Mouse (Mus musculus): ENCODE measurements around the gene Acap1.

Acap1 gene

GRCm38 (mm10) chr11:69846198-69846680 is 49.1 kb downstream of the Acap1 start, which contains the start of gene Plscr3:
Gene Plscr3, plus strand, starts transcription at chr11:69846376.
- intact Hi-C loops (cut with DNase I) = no loop called here

GRCm38 (mm10) chr11:69838714-69839104 is 56.6 kb downstream of the Acap1 start:
- intact Hi-C loops (cut with DNase I) = loop anchor here (5.0 kb wide), 1 partner anchor 36 kb away; the partner anchor contains the start of gene Fgf11

GRCm38 (mm10) chr11:69837952-69838713 is 57.2 kb downstream of the Acap1 start, which contains the start of gene Tmem256:
Gene Tmem256, plus strand, starts transcription at chr11:69838514.
- intact Hi-C loops (cut with DNase I) = loop anchor here (5.0 kb wide), 1 partner anchor 36 kb away; the partner anchor contains the start of gene Fgf11

- intact Hi-C loops (cut with DNase I) = loop anchor here (5.0 kb wide), 1 partner anchor 35 kb away; the partner anchor contains the start of gene Fgf11
These were observed 57.8 kb downstream of the Acap1 start, which contains the start of gene Nlgn2 for GRCm38 (mm10) chr11:69837604-69837951. Gene Nlgn2, minus strand, starts transcription at chr11:69837784.

GRCm38 (mm10) chr11:69836703-69837576 is 58.4 kb downstream of the Acap1 start:
- intact Hi-C loops (cut with DNase I) = loop anchor here (5.0 kb wide), 1 partner anchor 35 kb away; the partner anchor contains the start of gene Fgf11

- intact Hi-C loops (cut with DNase I) = loop anchor here (5.0 kb wide), 1 partner anchor 34 kb away; the partner anchor contains the start of gene Fgf11
These were observed 59.4 kb downstream of the Acap1 start for GRCm38 (mm10) chr11:69835966-69836335.

GRCm38 (mm10) chr11:69835326-69835965 is 59.9 kb downstream of the Acap1 start:
- intact Hi-C loops (cut with DNase I) = loop anchor here (5.0 kb wide), 1 partner anchor 33 kb away; the partner anchor contains the start of gene Fgf11

- intact Hi-C loops (cut with DNase I) = no loop called here
These were observed 61.3 kb downstream of the Acap1 start for GRCm38 (mm10) chr11:69834001-69834549.

- intact Hi-C loops (cut with DNase I) = no loop called here
These were observed 61.8 kb downstream of the Acap1 start for GRCm38 (mm10) chr11:69833554-69833953.

Small RNA genes lying within 50 kb of the gene (microRNA-seq; reads per million reads assigned to microRNA genes)
- gene Mir6924 = 0 reads per million in 2 experiments

Data from adrenal gland (tissue).